Mouse (Mus musculus) stomach, embryonic 14.5 days (tissue): ENCODE results near the gene Fam57a. TPM values are rescaled to one million over a fixed set of nuclear protein-coding genes. Genes with fewer than 3 reads are reported as not detected.

ENCODE experiments used
- ATAC-seq: fragments of 200-750 bp; cut with Nextera tagmentation; 2 replicates; pipeline ENCODE4 v1.8.0; 2017; ENCODE audit warnings: low read depth, moderate TSS enrichment; ENCODE audit not compliant: insufficient number of reproducible peaks, insufficient read depth, low FRiP score
- H3K27ac ChIP-seq: fragments of 300-500 bp; sonication (generic); 2 replicates; pipeline ENCODE4 v1.5.1; 2014; ENCODE audit warnings: mild to moderate bottlenecking, low read length, moderate library complexity, mixed read lengths
- H3K27me3 ChIP-seq: fragments of 300-500 bp; sonication (generic); 2 replicates; pipeline ENCODE4 v1.6.1; 2014; ENCODE audit warnings: low read length, control low read depth, mixed read lengths; ENCODE audit not compliant: control insufficient read depth, insufficient read depth
- H3K36me3 ChIP-seq: fragments of 300-500 bp; sonication (generic); 2 replicates; pipeline ENCODE4 v1.6.1; 2014; ENCODE audit warnings: mild to moderate bottlenecking, control low read depth, low read length, moderate library complexity, mixed read lengths; ENCODE audit not compliant: control insufficient read depth, insufficient read depth
- H3K4me1 ChIP-seq: fragments of 300-500 bp; sonication (generic); 2 replicates; pipeline ENCODE4 v1.6.1; 2014; ENCODE audit warnings: low read length, control low read depth, mixed read lengths; ENCODE audit not compliant: control insufficient read depth, insufficient read depth
- H3K4me2 ChIP-seq: fragments of 300-500 bp; sonication (generic); replicated peaks from 2 replicates; pipeline ENCODE4 v1.6.1; 2014; ENCODE audit warnings: low read depth, low read length, control low read depth
- H3K4me3 ChIP-seq: fragments of 300-500 bp; sonication (generic); 2 replicates; pipeline ENCODE4 v1.5.1; 2014; ENCODE audit warnings: low read depth, low read length, control low read depth
- H3K9ac ChIP-seq: fragments of 300-500 bp; sonication (generic); replicated peaks from 2 replicates; pipeline ENCODE4 v1.6.1; 2014; ENCODE audit warnings: low read depth, mild to moderate bottlenecking, control low read depth, low read length, moderate library complexity, mixed read lengths
- H3K9me3 ChIP-seq: fragments of 300-500 bp; sonication (generic); 2 replicates; pipeline ENCODE4 v1.6.1; 2016; ENCODE audit warnings: low read depth, low read length, control low read depth; ENCODE audit not compliant: control insufficient read depth
- WGBS: fragments of 180-500 bp; shearing (Covaris S2); extraction: QIAGEN DNeasy Blood & Tissue Kit; methylation state at CpG from one replicate; pipeline ENCODE4 v1.1.7; 2014; 5-methylcytosine and 5-hydroxymethylcytosine counted together
- polyA plus RNA-seq: library from polyadenylated mRNA; unstranded; fragments of >200 nt; fragmentation: Nextera tagmentation; extraction: Ambion mirVana; gene quantifications from 2 replicates; pipeline ENCODE4 v1.2.1, GENCODE M21; 2014

The Fam57a gene
- polyA plus RNA-seq, 1 experiment from 2014 or later = 73.3 TPM

DNA sequence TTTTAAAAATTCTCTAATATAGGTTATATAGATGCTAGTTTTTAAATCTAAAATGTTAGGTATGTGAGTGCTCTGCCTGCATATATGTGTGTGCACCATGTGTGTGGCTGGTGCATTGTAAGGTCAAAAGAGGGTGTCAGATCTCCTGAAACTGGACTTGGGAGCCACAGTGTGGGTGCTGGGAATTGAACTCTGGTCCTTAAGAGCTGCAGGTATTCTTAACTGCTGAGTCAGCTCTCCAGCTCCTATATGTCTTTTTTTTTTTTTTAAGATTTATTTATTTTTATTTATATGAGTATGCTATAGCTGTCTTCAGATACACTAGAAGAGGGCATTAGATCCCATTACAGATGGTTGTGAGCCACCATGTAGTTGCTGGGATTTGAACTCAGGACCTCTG is 67.0 kb downstream of the Fam57a start:
- Histone ChIP-seq H3K4me3 (no peak overlapping the region), H3K27ac (no peak overlapping the region), H3K9ac (no peak overlapping the region), H3K36me3 (peaks cover 19% of the 10 kb centered on the region), H3K9me3 (no peaks in the 10 kb centered on the region), H3K27me3 (no peaks in the 10 kb centered on the region), H3K4me2 (no peak overlapping the region), H3K4me1 (peaks cover 9% of the 10 kb centered on the region; the same call in 1 of the 2 replicates)
- ATAC-seq = no peak

- Histone ChIP-seq H3K27ac (no peak overlapping the region), H3K4me1 (peaks cover 5% of the 10 kb centered on the region; the same call in 1 of the 2 replicates), H3K27me3 (no peaks in the 10 kb centered on the region), H3K9ac (no peak overlapping the region), H3K4me3 (no peak overlapping the region), H3K36me3 (peaks cover 19% of the 10 kb centered on the region), H3K9me3 (no peaks in the 10 kb centered on the region), H3K4me2 (no peak overlapping the region)
- ATAC-seq = no peak
- 53% methylated on average over 2 of the region's 2 CpGs for WGBS
These were observed 67.8 kb downstream of the Fam57a start for GRCm38 (mm10) chr11:76247239-76247638.

DNA sequence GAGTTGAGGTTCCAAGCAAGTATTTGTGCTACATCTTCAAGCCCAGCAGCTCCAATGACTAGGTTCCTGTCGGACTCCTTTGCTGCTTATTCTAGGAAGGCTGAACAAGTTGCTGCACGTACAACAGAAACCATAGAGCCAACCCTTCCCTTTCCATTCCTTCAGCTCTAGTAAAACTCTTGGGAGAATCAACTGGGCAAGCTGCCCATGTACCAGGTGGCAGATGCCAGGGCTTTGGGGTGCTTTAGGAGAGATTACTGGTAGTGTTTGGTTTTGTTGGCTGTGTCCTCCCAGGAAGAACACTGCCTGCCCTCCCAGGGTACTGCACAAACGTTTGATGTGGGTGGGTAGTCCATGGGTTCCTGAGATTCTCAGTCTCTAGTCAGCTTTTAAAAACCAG is 72.6 kb downstream of the Fam57a start:
- H3K36me3 ChIP-seq = peaks cover 19% of the 10 kb centered on the region
- H3K27ac ChIP-seq = no peak overlapping the region
- H3K9ac ChIP-seq = no peak overlapping the region
- ATAC-seq = no peak
- no peak overlapping the region for H3K4me2 ChIP-seq
- H3K27me3 ChIP-seq = no peaks in the 10 kb centered on the region
- 52% methylated on average over 3 of the region's 3 CpGs for WGBS
- H3K9me3 ChIP-seq = no peaks in the 10 kb centered on the region
- no peak overlapping the region for H3K4me3 ChIP-seq
- no peaks in the 10 kb centered on the region for H3K4me1 ChIP-seq

- H3K4me2 ChIP-seq = no peak overlapping the region
- no peak overlapping the region for H3K9ac ChIP-seq
- no peaks in the 10 kb centered on the region for H3K27me3 ChIP-seq
- no peaks in the 10 kb centered on the region for H3K9me3 ChIP-seq
- ATAC-seq = peak; percentile 78; the same call in 1 of the 2 replicates
- no peak overlapping the region for H3K27ac ChIP-seq
- H3K4me3 ChIP-seq = no peak overlapping the region
- WGBS = 42% methylated on average over 5 of the region's 5 CpGs
- H3K36me3 ChIP-seq = peaks cover 20% of the 10 kb centered on the region
- no peaks in the 10 kb centered on the region for H3K4me1 ChIP-seq
These were observed 73.9 kb downstream of the Fam57a start for GRCm38 (mm10) chr11:76253145-76253917.

DNA sequence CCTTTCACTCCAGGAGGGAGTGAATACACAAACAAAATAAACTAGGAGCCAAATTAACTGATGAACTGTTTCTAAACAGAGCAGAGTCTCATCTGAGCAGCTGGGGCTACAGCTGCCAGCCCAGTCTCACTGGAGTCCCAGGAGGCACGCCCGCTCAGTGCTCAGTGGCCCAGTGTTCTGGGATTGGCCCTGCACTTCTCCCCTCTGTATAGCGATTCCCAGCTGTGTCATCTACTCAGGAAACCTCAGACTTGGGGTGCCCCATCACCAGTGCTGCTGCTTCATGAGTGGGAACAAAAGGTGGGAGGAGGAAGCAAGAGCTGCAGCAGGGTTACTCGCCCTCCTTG is 74.4 kb downstream of the Fam57a start:
- 78% methylated on average over 4 of the region's 4 CpGs for WGBS
- Histone ChIP-seq H3K9ac (no peak overlapping the region), H3K9me3 (no peaks in the 10 kb centered on the region), H3K4me3 (no peak overlapping the region), H3K27ac (peak overlapping the region; percentile 52; the same call in 1 of the 2 replicates), H3K36me3 (peaks cover 17% of the 10 kb centered on the region), H3K4me1 (no peaks in the 10 kb centered on the region), H3K4me2 (no peak overlapping the region), H3K27me3 (no peaks in the 10 kb centered on the region)
- no peak for ATAC-seq

DNA sequence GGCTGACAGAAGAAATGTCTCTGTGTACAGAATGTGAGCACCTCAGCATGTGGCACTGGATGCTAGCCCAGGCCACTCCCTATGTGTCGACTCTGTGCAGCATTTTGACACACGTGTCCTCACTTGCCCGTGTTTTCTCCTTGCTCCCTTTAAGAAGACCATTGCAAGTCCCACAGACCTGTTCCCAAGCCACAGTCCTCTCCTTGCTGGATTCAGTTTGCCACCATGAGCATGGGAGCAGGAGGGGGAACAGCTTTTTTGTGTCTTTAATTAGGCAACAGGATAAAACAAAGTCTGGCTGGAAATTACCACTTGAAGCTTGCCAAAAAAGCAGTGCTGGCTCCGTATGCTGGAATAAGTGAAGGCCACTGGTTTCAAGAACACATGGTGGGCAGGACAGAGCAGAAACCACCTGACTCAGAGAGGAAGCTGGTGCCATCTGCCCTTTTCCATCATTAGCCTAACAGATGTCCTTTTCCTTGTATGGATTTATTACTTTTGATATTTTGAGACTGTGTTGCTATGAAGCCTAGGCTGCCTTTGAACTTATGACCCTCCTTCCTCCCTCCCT is 76.0 kb downstream of the Fam57a start:
- Histone ChIP-seq H3K4me2 (no peak overlapping the region), H3K27ac (0 out of 2 replicates have a peak overlapping the region, but pooled peaks have one; percentile 10), H3K4me3 (no peak overlapping the region), H3K27me3 (no peaks in the 10 kb centered on the region), H3K9ac (no peak overlapping the region), H3K9me3 (no peaks in the 10 kb centered on the region), H3K4me1 (no peaks in the 10 kb centered on the region), H3K36me3 (peaks cover 10% of the 10 kb centered on the region)
- ATAC-seq = no peak
- WGBS = 68% methylated on average over 4 of the region's 4 CpGs

DNA sequence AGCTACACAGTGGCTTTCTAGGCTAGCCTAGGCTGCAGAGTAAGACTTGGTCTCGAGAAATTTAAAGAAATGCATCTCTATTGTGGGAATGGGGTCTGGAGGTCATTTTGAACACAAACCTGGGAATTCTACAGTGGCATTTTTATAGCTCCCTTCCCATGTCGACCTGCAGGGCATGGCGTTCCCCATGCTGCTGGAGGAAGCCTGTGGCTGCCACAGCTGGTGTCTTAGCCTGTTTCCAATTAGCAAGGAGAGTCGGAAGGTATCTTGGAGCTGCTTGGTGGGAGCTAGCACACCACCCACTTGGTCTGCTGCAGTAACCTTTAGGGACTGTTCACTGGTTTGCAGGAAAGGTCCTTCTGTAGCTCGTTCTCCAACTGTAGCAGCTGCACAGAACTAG is 76.7 kb downstream of the Fam57a start:
- no peak overlapping the region for H3K27ac ChIP-seq
- ATAC-seq = no peak
- peaks cover 13% of the 10 kb centered on the region for H3K36me3 ChIP-seq
- WGBS = 31% methylated on average over 5 of the region's 5 CpGs
- H3K4me1 ChIP-seq = no peaks in the 10 kb centered on the region
- no peak overlapping the region for H3K9ac ChIP-seq
- H3K4me2 ChIP-seq = no peak overlapping the region
- H3K4me3 ChIP-seq = no peak overlapping the region
- H3K27me3 ChIP-seq = no peaks in the 10 kb centered on the region
- no peaks in the 10 kb centered on the region for H3K9me3 ChIP-seq

GRCm38 (mm10) chr11:76257386-76257785 is 77.9 kb downstream of the Fam57a start:
- H3K36me3 ChIP-seq = peaks cover 16% of the 10 kb centered on the region
- no peak overlapping the region for H3K4me2 ChIP-seq
- no peak overlapping the region for H3K4me3 ChIP-seq
- H3K27me3 ChIP-seq = no peaks in the 10 kb centered on the region
- ATAC-seq = no peak
- no peaks in the 10 kb centered on the region for H3K4me1 ChIP-seq
- WGBS = 65% methylated on average over 4 of the region's 4 CpGs
- no peak overlapping the region for H3K9ac ChIP-seq
- no peak overlapping the region for H3K27ac ChIP-seq
- H3K9me3 ChIP-seq = no peaks in the 10 kb centered on the region
